Mouse (Mus musculus): Measurements from ENCODE around the gene Ttll11.

The Ttll11 gene

GRCm38 (mm10) chr2:35712611-35713010 lies 267.1 kb downstream of the Ttll11 start:
- no peak for DNase-seq (ENCODE audit: extremely low read depth, insufficient read length, low spot score)

GRCm38 (mm10) chr2:35703241-35703640 lies 276.5 kb downstream of the Ttll11 start:
- no peak for DNase-seq (ENCODE audit: extremely low read depth, insufficient read length, low spot score)

- DNase-seq (ENCODE audit: extremely low read depth, insufficient read length, low spot score), result no peak
These were observed 277.1 kb downstream of the Ttll11 start for GRCm38 (mm10) chr2:35702608-35703007.

GRCm38 (mm10) chr2:35702001-35702400 lies 277.7 kb downstream of the Ttll11 start:
- DNase-seq (ENCODE audit: extremely low read depth, insufficient read length, low spot score), result no peak

All from 3134 (cell line).